Mouse (Mus musculus) heart, postnatal 14 days (tissue): ENCODE data around the gene Fam117b. TPM values are rescaled to one million over a fixed set of nuclear protein-coding genes. Genes with fewer than 3 reads are reported as not detected.

ENCODE experiments used
- DNase-seq, 2 experiments: peaks; one replicate each; pipeline ENCODE4 v3.0.0; 2021 to 2022
- intact Hi-C: fragments of 180-260 bp; cut with DNase I; formaldehyde crosslinking; loops from one replicate; pipeline ENCODE4 v1.15.1; 2025
- total RNA-seq, 2 experiments: library from RNA; stranded (reverse); gene quantifications; 2 replicates each; pipeline ENCODE4 v1.2.3; 2021

Fam117b gene
- total RNA-seq, 2 experiments from 2014 or later = 29.3 to 30.3 TPM

- intact Hi-C loops = loop anchor here (5.0 kb wide), 1 partner anchor 38 kb away; no protein-coding TSS in a partner anchor
Measured at GRCm38 (mm10) chr1:59959941-59960340, 47.1 kb downstream of the Fam117b start.

GRCm38 (mm10) chr1:59966171-59966785, 53.5 kb downstream of the Fam117b start:
- intact Hi-C loops = loop anchor here (2.0 kb wide), 1 partner anchor 81 kb away; no protein-coding TSS in a partner anchor

More at GRCm38 (mm10) chr1:59959941-59960340, 47.1 kb downstream of the Fam117b start:
- no peak for DNase-seq

GRCm38 (mm10) chr1:59967291-59967690, 54.5 kb downstream of the Fam117b start:
- DNase-seq = peak; percentile 19 to 45
- intact Hi-C loops = loop anchor here (2.0 kb wide), 1 partner anchor 82 kb away; no protein-coding TSS in a partner anchor

More at GRCm38 (mm10) chr1:59966171-59966785, 53.5 kb downstream of the Fam117b start:
- DNase-seq = no peak

GRCm38 (mm10) chr1:59986626-59987025, 73.8 kb downstream of the Fam117b start:
- intact Hi-C loops = no loop called here
- no peak for DNase-seq

- intact Hi-C loops = no loop called here
- no peak for DNase-seq
Measured at GRCm38 (mm10) chr1:59987399-59988040, 74.7 kb downstream of the Fam117b start.

- no peak for DNase-seq
- intact Hi-C loops = no loop called here
Measured at GRCm38 (mm10) chr1:59995646-59996045, 82.8 kb downstream of the Fam117b start.

- intact Hi-C loops = no loop called here
- DNase-seq = no peak
Measured at GRCm38 (mm10) chr1:59997352-59997751, 84.5 kb downstream of the Fam117b start.

GRCm38 (mm10) chr1:60000319-60000718, 87.5 kb downstream of the Fam117b start:
- intact Hi-C loops = loop anchor here (1.0 to 10.0 kb wide), 2 partner anchors 117 to 296 kb away; no protein-coding TSS in a partner anchor
- peak in 1 of 2 experiments; percentile 13 for DNase-seq

- intact Hi-C loops = loop anchor here (10.0 kb wide), 1 partner anchor 303 kb away; no protein-coding TSS in a partner anchor
- DNase-seq = no peak
Measured at GRCm38 (mm10) chr1:60007337-60007736, 94.5 kb downstream of the Fam117b start.

- intact Hi-C loops = loop anchor here (10.0 kb wide), 1 partner anchor 304 kb away; no protein-coding TSS in a partner anchor
- peak; percentile 36 to 53 for DNase-seq
Measured at GRCm38 (mm10) chr1:60008743-60009142, 95.9 kb downstream of the Fam117b start.

- intact Hi-C loops = no loop called here
- no peak for DNase-seq
Measured at GRCm38 (mm10) chr1:60013779-60014178, 101.0 kb downstream of the Fam117b start.

- no peak for DNase-seq
- intact Hi-C loops = no loop called here
Measured at GRCm38 (mm10) chr1:60015511-60015910, 102.7 kb downstream of the Fam117b start.

GRCm38 (mm10) chr1:60016136-60016611, 103.4 kb downstream of the Fam117b start:
- no peak for DNase-seq
- intact Hi-C loops = no loop called here

GRCm38 (mm10) chr1:60017031-60017469, 104.2 kb downstream of the Fam117b start:
- intact Hi-C loops = no loop called here
- no peak for DNase-seq

Other genes with a start within 250 kb of the Fam117b start
- gene Sumo1, start 242.2 kb upstream of the Fam117b start, total RNA-seq = 10 to 100 TPM; 55.6 to 58.2 TPM
- gene Nop58, start 228.0 kb upstream of the Fam117b start, total RNA-seq = 10 to 100 TPM; 29.5 to 37.9 TPM
- 10 to 100 TPM; 44.9 to 49.4 TPM for gene Bmpr2, start 149.6 kb upstream of the Fam117b start, total RNA-seq
- gene Ica1l, start 130.2 kb downstream of the Fam117b start, total RNA-seq = 1 to 10 TPM in 1 of 2 experiments, under 1 TPM in 1; 0.53 to 1.2 TPM
- 1 to 10 TPM; 6.6 to 9.3 TPM for gene Carf, start 185.2 kb downstream of the Fam117b start, total RNA-seq
- gene Wdr12, start 185.6 kb downstream of the Fam117b start, total RNA-seq = 10 to 100 TPM in 1 of 2 experiments, 1 to 10 TPM in 1; 9.3 to 10.9 TPM